Mouse (Mus musculus) left cerebral cortex, adult 6 months (tissue): ENCODE data around the gene 8030411F24Rik. TPM values are rescaled to one million over a fixed set of nuclear protein-coding genes. Genes with fewer than 3 reads are reported as not detected.

Experiments
- long read RNA-seq, 2 experiments: library from polyadenylated mRNA; unstranded; transcript quantifications; one replicate each; pipeline ENCODE4 v2.0.0; 2019 to 2020
- polyA plus RNA-seq: library from polyadenylated mRNA; unstranded; fragments of <200 nt; fragmentation: Nextera tagmentation; gene quantifications from 2 replicates; pipeline ENCODE4 v1.2.3, GENCODE M21; 2021

The 8030411F24Rik gene
- not detected in 2 replicates for polyA plus RNA-seq
- long read RNA-seq, experiment 1: 0 reads
- long read RNA-seq, experiment 2: 0 reads

GRCm38 (mm10) chr2:148781709-148782108 is at the start of gene 8030411F24Rik:
Gene 8030411F24Rik, plus strand, starts transcription at chr2:148782009.

GRCm38 (mm10) chr2:148732327-148733000 is 49.3 kb upstream of the 8030411F24Rik start, which contains the start of gene Napb:
Gene Napb, minus strand, starts transcription at chr2:148732467.

GRCm38 (mm10) chr2:148750058-148750457 is 31.8 kb upstream of the 8030411F24Rik start, which contains the start of gene Cstl1:
Gene Cstl1, plus strand, starts transcription at chr2:148750358.

GRCm38 (mm10) chr2:148771397-148771796 is 10.4 kb upstream of the 8030411F24Rik start, which contains the start of gene Cst11:
Gene Cst11, minus strand, starts transcription at chr2:148771497.

GRCm38 (mm10) chr2:148789142-148789541 is 7.3 kb downstream of the 8030411F24Rik start, which contains the start of gene Cst12:
Gene Cst12, plus strand, starts transcription at chr2:148789361.

GRCm38 (mm10) chr2:148798485-148798884 is 16.7 kb downstream of the 8030411F24Rik start, which contains the start of gene Cst8:
Gene Cst8, plus strand, starts transcription at chr2:148798785.

GRCm38 (mm10) chr2:148819909-148820308 is 38.1 kb downstream of the 8030411F24Rik start, which contains the start of gene Cst13:
Gene Cst13, plus strand, starts transcription at chr2:148820081.

GRCm38 (mm10) chr2:148834912-148835311 is 53.1 kb downstream of the 8030411F24Rik start, which contains the start of gene Cst9:
Gene Cst9, plus strand, starts transcription at chr2:148835147.

Other genes starting within 250 kb of the 8030411F24Rik start
- gene Nxt1, start 109.4 kb upstream of the 8030411F24Rik start, polyA plus RNA-seq: 28.3 and 34.6 TPM in 2 replicates
- gene Gzf1, start 101.0 kb upstream of the 8030411F24Rik start, polyA plus RNA-seq: 13.6 and 14.7 TPM in 2 replicates
- 159 and 210 TPM in 2 replicates for gene Napb, start 49.5 kb upstream of the 8030411F24Rik start, polyA plus RNA-seq
- gene Cstl1, start 31.7 kb upstream of the 8030411F24Rik start, polyA plus RNA-seq: not detected in 2 replicates
- gene Cst11, start 10.5 kb upstream of the 8030411F24Rik start, polyA plus RNA-seq: 0.37 TPM in 1 of 2 replicates, not detected in the other
- not detected in 2 replicates for gene Cst12, start 7.4 kb downstream of the 8030411F24Rik start, polyA plus RNA-seq
- gene Cst8, start 16.8 kb downstream of the 8030411F24Rik start, polyA plus RNA-seq: not detected in 2 replicates
- not detected in 2 replicates for gene Cst13, start 38.1 kb downstream of the 8030411F24Rik start, polyA plus RNA-seq
- gene Cst9, start 53.1 kb downstream of the 8030411F24Rik start, polyA plus RNA-seq: not detected in 2 replicates
- 0.19 TPM in 1 of 2 replicates, not detected in the other for gene 9230104L09Rik, start 83.0 kb downstream of the 8030411F24Rik start, polyA plus RNA-seq
- 10,036 and 13,475 TPM in 2 replicates for gene Cst3, start 93.7 kb downstream of the 8030411F24Rik start, polyA plus RNA-seq
- not detected in 2 replicates for gene Gm1330, start 221.2 kb downstream of the 8030411F24Rik start, polyA plus RNA-seq
- gene Gm10750, start 235.2 kb downstream of the 8030411F24Rik start, polyA plus RNA-seq: not detected in 2 replicates